8 mouse cellular contexts compared by ENCODE assay signal in genomic region chr17:35813245-35813647, GRCm38 (mm10). TPM values are rescaled to one million over a fixed set of nuclear protein-coding genes. Genes with fewer than 3 reads are reported as not detected.
A peak's percentile ranks its signal among the peaks of the same experiment; 100 is the strongest.
DNase-seq lines count a peak whose midpoint lies in the region; ATAC-seq and TF ChIP-seq lines count a peak whose summit lies in the region.

No protein-coding gene starts in this region.

- TF ChIP-seq POLR2A in limb, embryonic 14.5 days (IDR thresholded peaks at IDR 0.05; ENCODE audit: borderline replicate concordance, extremely low read depth, insufficient read depth, insufficient read length), result no peak

- no peak overlapping the region for H3K9ac ChIP-seq in limb, embryonic 12.5 days (replicated peaks)
- H3K9ac ChIP-seq in hindbrain, embryonic 16.5 days (ENCODE audit: low read depth, low read length), result no peak overlapping the region
- H3K9ac ChIP-seq in limb, embryonic 14.5 days (ENCODE audit: low read depth, low read length, severe bottlenecking), result peak overlapping the region; percentile 14; the same call in 1 of the 2 replicates

- H3K4me2 ChIP-seq in limb, embryonic 12.5 days, result no peak overlapping the region
- no peak overlapping the region for H3K4me2 ChIP-seq in hindbrain, embryonic 16.5 days (ENCODE audit: low read length)
- H3K4me2 ChIP-seq in limb, embryonic 14.5 days (replicated peaks; ENCODE audit: low read depth, low read length, severe bottlenecking), result no peak overlapping the region

- H3K27me3 ChIP-seq in limb, embryonic 12.5 days, result no peaks in the 10 kb centered on the region
- H3K27me3 ChIP-seq in limb, embryonic 10.5 days (ENCODE audit: low read depth, poor library complexity, severe bottlenecking), result 0 out of 2 replicates have a peak, but pooled peaks cover 7% of the 10 kb centered on the region
- no peaks in the 10 kb centered on the region for H3K27me3 ChIP-seq in hindbrain, embryonic 16.5 days (replicated peaks; ENCODE audit: control insufficient read depth, insufficient read depth, low read length)
- H3K27me3 ChIP-seq in limb, embryonic 14.5 days (ENCODE audit: control insufficient read depth, insufficient read depth, low read length), result no peaks in the 10 kb centered on the region

- peak; percentile 20; the same call in 1 of the 2 replicates for ATAC-seq in limb, embryonic 12.5 days (ENCODE audit: insufficient number of reproducible peaks, insufficient read depth, low FRiP score, low TSS enrichment, low read depth)
- ATAC-seq in hindbrain, embryonic 16.5 days, result peak; percentile 75
- ATAC-seq in limb, embryonic 14.5 days (ENCODE audit: low FRiP score, low read depth), result peak; percentile 84
- no peak for ATAC-seq in activated CD4-positive, CD25-positive, alpha-beta regulatory T cell, adult 4 months

- no peaks in the 10 kb centered on the region for H3K9me3 ChIP-seq in limb, embryonic 12.5 days
- H3K9me3 ChIP-seq in limb, embryonic 10.5 days (replicated peaks), result no peaks in the 10 kb centered on the region
- no peaks in the 10 kb centered on the region for H3K9me3 ChIP-seq in hindbrain, embryonic 16.5 days (ENCODE audit: control insufficient read depth, low read length)
- H3K9me3 ChIP-seq in limb, embryonic 14.5 days (ENCODE audit: control insufficient read depth, low read length), result no peaks in the 10 kb centered on the region

- no peak overlapping the region for H3K4me3 ChIP-seq in limb, embryonic 12.5 days (replicated peaks)
- no peak overlapping the region for H3K4me3 ChIP-seq in limb, embryonic 10.5 days
- H3K4me3 ChIP-seq in hindbrain, embryonic 16.5 days (ENCODE audit: low read length), result no peak overlapping the region
- H3K4me3 ChIP-seq in limb, embryonic 14.5 days (replicated peaks; ENCODE audit: low read length), result no peak overlapping the region

- no peak for DNase-seq in limb, embryonic 10.5 days (ENCODE audit: low spot score)
- DNase-seq in adrenal gland, adult 18-20 months (ENCODE audit: low spot score in 2 of 2), result peak; percentile 83 to 85
- peak; percentile 30 to 48 for DNase-seq in frontal cortex, postnatal 25 days (ENCODE audit: low spot score in 2 of 2)
- DNase-seq in limb, embryonic 14.5 days (ENCODE audit: low spot score), result peak; percentile 94
- peak; percentile 14 to 23 for DNase-seq in natural killer cell, adult 2 months (ENCODE audit: low spot score in 2 of 2)

- H3K4me1 ChIP-seq in limb, embryonic 12.5 days (replicated peaks), result peaks cover 26% of the 10 kb centered on the region
- H3K4me1 ChIP-seq in limb, embryonic 10.5 days, result peaks cover 16% of the 10 kb centered on the region
- no peaks in the 10 kb centered on the region for H3K4me1 ChIP-seq in hindbrain, embryonic 16.5 days (ENCODE audit: control insufficient read depth, insufficient read depth, low read depth, low read length)
- H3K4me1 ChIP-seq in limb, embryonic 14.5 days (ENCODE audit: control insufficient read depth, insufficient read depth, low read length), result peaks cover 27% of the 10 kb centered on the region

- 0 out of 2 replicates have a peak overlapping the region, but pooled peaks have one; percentile 41 for H3K27ac ChIP-seq in limb, embryonic 12.5 days
- H3K27ac ChIP-seq in limb, embryonic 10.5 days, result no peak overlapping the region
- H3K27ac ChIP-seq in hindbrain, embryonic 16.5 days (ENCODE audit: low read depth, low read length), result peak overlapping the region; percentile 40
- H3K27ac ChIP-seq in limb, embryonic 14.5 days (replicated peaks; ENCODE audit: low read depth, low read length), result peak overlapping the region; percentile 75

- H3K36me3 ChIP-seq in limb, embryonic 12.5 days, result no peaks in the 10 kb centered on the region
- H3K36me3 ChIP-seq in limb, embryonic 10.5 days, result no peaks in the 10 kb centered on the region
- H3K36me3 ChIP-seq in hindbrain, embryonic 16.5 days (ENCODE audit: control insufficient read depth, insufficient read depth, low read length), result no peaks in the 10 kb centered on the region
- no peaks in the 10 kb centered on the region for H3K36me3 ChIP-seq in limb, embryonic 14.5 days (ENCODE audit: control insufficient read depth, insufficient read depth, low read length)

- WGBS in limb, embryonic 12.5 days, result 66% methylated on average over 7 of the region's 7 CpGs
- WGBS in limb, embryonic 10.5 days, result 79% methylated on average over 7 of the region's 7 CpGs
- 46% methylated on average over 7 of the region's 7 CpGs for WGBS in hindbrain, embryonic 16.5 days
- WGBS in limb, embryonic 14.5 days, result 17% methylated on average over 7 of the region's 7 CpGs

RNA-seq across cellular contexts. Expression of gene Ier3, which starts 8.2 kb away (rescaled TPM):
- polyA plus RNA-seq in limb, embryonic 12.5 days (2016; fragmentation: Nextera tagmentation; extraction: Ambion mirVana), result 8.7 and 9.9 TPM in 2 replicates
- polyA plus RNA-seq in limb, embryonic 10.5 days (2016; fragmentation: Nextera tagmentation; extraction: Ambion mirVana), result 4.5 and 5.5 TPM in 2 replicates
- 10 to 100 TPM in 1 of 2 experiments, 1 to 10 TPM in 1; 7.9 to 19.0 TPM for total RNA-seq in adrenal gland, adult 18-20 months (2021)
- 14.5 and 17.2 TPM in 2 replicates for polyA plus RNA-seq in hindbrain, embryonic 16.5 days (2015; fragmentation: Nextera tagmentation; extraction: Ambion mirVana)
- polyA plus RNA-seq in limb, embryonic 14.5 days (2012; rRNA removed), result 10.8 and 12.2 TPM in 2 replicates
- polyA plus RNA-seq in limb, embryonic 14.5 days (2014; fragmentation: Nextera tagmentation; extraction: Ambion mirVana), result 8.8 and 8.9 TPM in 2 replicates
- under 1 TPM; 0.60 TPM for polyA plus RNA-seq in activated CD4-positive, CD25-positive, alpha-beta regulatory T cell, adult 4 months (2017; shearing (Covaris generic))

RNA-seq across cellular contexts. Expression of gene Flot1, which starts 9.8 kb away (rescaled TPM):
- polyA plus RNA-seq in limb, embryonic 12.5 days (2016; fragmentation: Nextera tagmentation; extraction: Ambion mirVana), result 45.8 and 45.9 TPM in 2 replicates
- polyA plus RNA-seq in limb, embryonic 10.5 days (2016; fragmentation: Nextera tagmentation; extraction: Ambion mirVana), result 43.0 and 49.7 TPM in 2 replicates
- 10 to 100 TPM; 62.9 to 71.2 TPM for total RNA-seq in adrenal gland, adult 18-20 months (2021)
- 131 and 150 TPM in 2 replicates for polyA plus RNA-seq in hindbrain, embryonic 16.5 days (2015; fragmentation: Nextera tagmentation; extraction: Ambion mirVana)
- polyA plus RNA-seq in limb, embryonic 14.5 days (2012; rRNA removed), result 61.8 and 66.3 TPM in 2 replicates
- polyA plus RNA-seq in limb, embryonic 14.5 days (2014; fragmentation: Nextera tagmentation; extraction: Ambion mirVana), result 47.2 and 53.7 TPM in 2 replicates
- 10 to 100 TPM; 19.9 to 22.9 TPM for polyA plus RNA-seq in activated CD4-positive, CD25-positive, alpha-beta regulatory T cell, adult 4 months (2017; shearing (Covaris generic))

RNA-seq across cellular contexts. Expression of gene Tubb5, which starts 24.9 kb away (rescaled TPM):
- polyA plus RNA-seq in limb, embryonic 12.5 days (2016; fragmentation: Nextera tagmentation; extraction: Ambion mirVana), result 1,183 and 1,215 TPM in 2 replicates
- polyA plus RNA-seq in limb, embryonic 10.5 days (2016; fragmentation: Nextera tagmentation; extraction: Ambion mirVana), result 1,509 and 1,575 TPM in 2 replicates
- total RNA-seq in adrenal gland, adult 18-20 months (2021), result 100 to 1,000 TPM; 134 to 185 TPM
- 1,705 and 1,762 TPM in 2 replicates for polyA plus RNA-seq in hindbrain, embryonic 16.5 days (2015; fragmentation: Nextera tagmentation; extraction: Ambion mirVana)
- polyA plus RNA-seq in limb, embryonic 14.5 days (2012; rRNA removed), result 1,341 and 1,699 TPM in 2 replicates
- polyA plus RNA-seq in limb, embryonic 14.5 days (2014; fragmentation: Nextera tagmentation; extraction: Ambion mirVana), result 808 and 880 TPM in 2 replicates
- 100 to 1,000 TPM; 410 to 652 TPM for polyA plus RNA-seq in activated CD4-positive, CD25-positive, alpha-beta regulatory T cell, adult 4 months (2017; shearing (Covaris generic))

RNA-seq across cellular contexts. Expression of gene Mdc1, which starts 28.1 kb away (rescaled TPM):
- polyA plus RNA-seq in limb, embryonic 12.5 days (2016; fragmentation: Nextera tagmentation; extraction: Ambion mirVana), result 16.9 and 19.4 TPM in 2 replicates
- 23.2 and 27.3 TPM in 2 replicates for polyA plus RNA-seq in limb, embryonic 10.5 days (2016; fragmentation: Nextera tagmentation; extraction: Ambion mirVana)
- 10 to 100 TPM; 11.5 to 16.7 TPM for total RNA-seq in adrenal gland, adult 18-20 months (2021)
- polyA plus RNA-seq in hindbrain, embryonic 16.5 days (2015; fragmentation: Nextera tagmentation; extraction: Ambion mirVana), result 9.3 and 11.2 TPM in 2 replicates
- 24.9 and 28.8 TPM in 2 replicates for polyA plus RNA-seq in limb, embryonic 14.5 days (2012; rRNA removed)
- polyA plus RNA-seq in limb, embryonic 14.5 days (2014; fragmentation: Nextera tagmentation; extraction: Ambion mirVana), result 12.2 and 13.9 TPM in 2 replicates
- polyA plus RNA-seq in activated CD4-positive, CD25-positive, alpha-beta regulatory T cell, adult 4 months (2017; shearing (Covaris generic)), result 1 to 10 TPM; 4.1 to 6.4 TPM

RNA-seq across cellular contexts. Expression of gene Nrm, which starts 47.9 kb away (rescaled TPM):
- 51.3 and 52.5 TPM in 2 replicates for polyA plus RNA-seq in limb, embryonic 12.5 days (2016; fragmentation: Nextera tagmentation; extraction: Ambion mirVana)
- 61.7 and 67.1 TPM in 2 replicates for polyA plus RNA-seq in limb, embryonic 10.5 days (2016; fragmentation: Nextera tagmentation; extraction: Ambion mirVana)
- 1 to 10 TPM; 2.3 TPM for total RNA-seq in adrenal gland, adult 18-20 months (2021)
- 20.8 and 22.3 TPM in 2 replicates for polyA plus RNA-seq in hindbrain, embryonic 16.5 days (2015; fragmentation: Nextera tagmentation; extraction: Ambion mirVana)
- polyA plus RNA-seq in limb, embryonic 14.5 days (2012; rRNA removed), result 77.5 and 80.7 TPM in 2 replicates
- 49.5 and 56.4 TPM in 2 replicates for polyA plus RNA-seq in limb, embryonic 14.5 days (2014; fragmentation: Nextera tagmentation; extraction: Ambion mirVana)
- polyA plus RNA-seq in activated CD4-positive, CD25-positive, alpha-beta regulatory T cell, adult 4 months (2017; shearing (Covaris generic)), result 10 to 100 TPM; 38.4 to 44.7 TPM
